Mouse (Mus musculus): ENCODE results near the gene Rbl1.

DNA sequence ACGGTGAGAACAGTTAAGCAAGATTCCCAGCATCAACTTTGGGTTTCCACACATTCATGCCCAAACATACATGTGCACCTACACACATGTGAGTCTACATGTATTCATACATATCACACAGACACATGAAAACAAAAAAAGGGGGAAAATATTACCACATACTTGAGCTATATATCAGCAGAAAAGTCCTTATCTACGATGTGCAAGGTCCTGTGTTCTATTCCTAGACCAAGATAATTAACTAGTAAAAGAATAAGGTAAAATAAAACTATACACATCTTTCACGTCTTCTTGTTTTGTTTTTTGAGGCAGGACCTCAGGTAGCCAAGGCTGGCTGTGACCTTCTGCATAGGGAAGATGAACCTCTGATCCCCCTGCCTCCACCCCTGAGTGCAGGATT is 28.1 kb downstream of the Rbl1 start:
- TF ChIP-seq CTCF (IDR thresholded peaks at IDR 0.05; ENCODE audit: low read depth, low read length) (no peak), GATA1 (IDR thresholded peaks at IDR 0.05; ENCODE audit: borderline replicate concordance, low read length) (no peak), POLR2AphosphoS5 (IDR thresholded peaks at IDR 0.05; ENCODE audit: insufficient replicate concordance, low read depth, low read length) (no peak), GATA2 (IDR thresholded peaks at IDR 0.05; ENCODE audit: borderline replicate concordance, low read depth, low read length) (no peak)
